Mouse (Mus musculus): Measurements from ENCODE around the gene Fam167b. TPM values are rescaled to one million over a fixed set of nuclear protein-coding genes. Genes with fewer than 3 reads are reported as not detected.

The Fam167b gene
- total and polyA plus RNA-seq, 3 experiments, result 1.1 to 1.2 TPM; not detected in 1

- Histone ChIP-seq H3K4me1 (ENCODE audit: control insufficient read depth in 1 of 2, insufficient read depth in 2 of 2) (peaks cover 28 to 87% of the 10 kb centered on the region in 2 experiments), H3K27ac (ENCODE audit: insufficient read depth, low read depth) (peak overlapping the region; percentile 88), H3K36me3 (replicated peaks in 1 of 2; ENCODE audit: control insufficient read depth in 1 of 2, insufficient read depth in 1 of 2, low read length in 1 of 2) (no peaks in the 10 kb centered on the region), H3K9me3 (replicated peaks; ENCODE audit: low read length) (no peaks in the 10 kb centered on the region), H3K4me2 (ENCODE audit: insufficient read depth, low read depth, poor library complexity, severe bottlenecking) (peak overlapping the region; percentile 52), H3K4me3 (replicated peaks in 1 of 3; ENCODE audit: low read depth in 2 of 3, low read length in 2 of 3, poor library complexity in 1 of 3) (peak overlapping the region in 1 of 3 experiments; percentile 30), H3K79me2 (replicated peaks; ENCODE audit: control insufficient read depth, extremely low read depth, insufficient read depth, poor library complexity, severe bottlenecking) (no peaks in the 10 kb centered on the region), H3K9ac (ENCODE audit: insufficient read depth, low read depth) (peak overlapping the region; percentile 34), H3K27me3 (replicated peaks) (no peaks in the 10 kb centered on the region)
- TF ChIP-seq CHD2 (IDR thresholded peaks at IDR 0.05; ENCODE audit: low read length) (peak; percentile 90), RCOR1 (conservative IDR thresholded peaks at IDR 0.05; ENCODE audit: low read depth, low read length) (no peak), PAX5 (IDR thresholded peaks at IDR 0.05; ENCODE audit: low read length) (no peak), USF1 (IDR thresholded peaks at IDR 0.05; ENCODE audit: low read depth, low read length) (no peak), SIN3A (IDR thresholded peaks at IDR 0.05; ENCODE audit: low read length) (peak; percentile 71; the same call in 1 of the 2 replicates), MAX (IDR thresholded peaks at IDR 0.05; ENCODE audit: low read length) (no peak), RAD21 (IDR thresholded peaks at IDR 0.05; ENCODE audit: low read depth, low read length) (no peak), IRF4 (IDR thresholded peaks at IDR 0.05; ENCODE audit: low read depth, low read length) (peak; percentile 83), KAT2A (IDR thresholded peaks at IDR 0.05; ENCODE audit: insufficient replicate concordance, low read length) (no peak), JUN (IDR thresholded peaks at IDR 0.05; ENCODE audit: insufficient read depth, low read depth, low read length) (peak; percentile 83), MXI1 (IDR thresholded peaks at IDR 0.05; ENCODE audit: low read depth, low read length) (0 out of 2 replicates have a peak, but pooled peaks have one; percentile 66), ZC3H11A (IDR thresholded peaks at IDR 0.05; ENCODE audit: low read depth, low read length) (no peak), ETS1 (conservative IDR thresholded peaks at IDR 0.05; ENCODE audit: low read depth, low read length) (peak; percentile 94), MEF2A (IDR thresholded peaks at IDR 0.05; ENCODE audit: borderline replicate concordance, low read depth, low read length) (peak; percentile 99), ELF1 (IDR thresholded peaks at IDR 0.05; ENCODE audit: low read depth, low read length) (peak; percentile 49; the same call in 1 of the 2 replicates), E2F4 (IDR thresholded peaks at IDR 0.05; ENCODE audit: insufficient replicate concordance, low read depth, low read length) (no peak), GABPA (IDR thresholded peaks at IDR 0.05; ENCODE audit: insufficient replicate concordance, low read depth, low read length) (no peak), USF2 (conservative IDR thresholded peaks at IDR 0.05; ENCODE audit: low read depth, low read length) (no peak; the same call in 1 of the 2 replicates), UBTF (IDR thresholded peaks at IDR 0.05; ENCODE audit: low read depth, low read length) (no peak), POLR2A (IDR thresholded peaks at IDR 0.05; ENCODE audit: low read depth, low read length) (peak; percentile 38; the same call in 1 of the 2 replicates), NELFE (IDR thresholded peaks at IDR 0.05; ENCODE audit: low read depth, low read length) (no peak), MAFK (IDR thresholded peaks at IDR 0.05; ENCODE audit: insufficient replicate concordance, low read length) (no peak), HCFC1 (IDR thresholded peaks at IDR 0.05; ENCODE audit: low read depth, low read length) (peak; percentile 51; the same call in 1 of the 2 replicates), CHD1 (IDR thresholded peaks at IDR 0.05; ENCODE audit: low read depth, low read length) (no peak), POLR2AphosphoS2 (IDR thresholded peaks at IDR 0.05; ENCODE audit: low read depth, low read length) (no peak), SMC3 (IDR thresholded peaks at IDR 0.05; ENCODE audit: low read depth, low read length) (no peak), NRF1 (IDR thresholded peaks at IDR 0.05; ENCODE audit: low read depth, low read length) (no peak), EP300 (IDR thresholded peaks at IDR 0.05; ENCODE audit: low read length) (peak; percentile 82), JUND (conservative IDR thresholded peaks at IDR 0.05; ENCODE audit: low read depth, low read length) (peak; percentile 65; the same call in 1 of the 2 replicates), TBP (conservative IDR thresholded peaks at IDR 0.05; ENCODE audit: low read depth, low read length) (no peak), MAZ (IDR thresholded peaks at IDR 0.05; ENCODE audit: low read depth, low read length) (peak; percentile 88), CTCF (conservative IDR thresholded peaks at IDR 0.05 in 1 of 2, IDR thresholded peaks at IDR 0.05 in 1 of 2; ENCODE audit: low read depth in 2 of 2, low read length in 2 of 2) (no peak), TCF12 (IDR thresholded peaks at IDR 0.05; ENCODE audit: low read depth, low read length) (peak; percentile 85), BHLHE40 (IDR thresholded peaks at IDR 0.05; ENCODE audit: low read depth, low read length) (peak; percentile 79), ZMIZ1 (IDR thresholded peaks at IDR 0.05; ENCODE audit: low read depth, low read length) (no peak), ZKSCAN1 (IDR thresholded peaks at IDR 0.05; ENCODE audit: borderline replicate concordance, low read depth, low read length) (no peak), ZNF384 (IDR thresholded peaks at IDR 0.05; ENCODE audit: low read depth, low read length) (peak; percentile 94), MYC (IDR thresholded peaks at IDR 0.05; ENCODE audit: low read depth, low read length) (0 out of 2 replicates have a peak, but pooled peaks have one; percentile 70)
- peak; percentile 96 for DNase-seq (ENCODE audit: extremely low read depth)
- dilution Hi-C loops (cut with MboI; ENCODE audit: extremely low pct_ligation_motif_present, extremely low pct_unique_long_range_greater_than_20kb, low sequenced_read_pairs), result no loop called here
- in situ Hi-C loops (cut with MboI; ENCODE audit: low pct_ligation_motif_present, low pct_unique_long_range_greater_than_20kb, low sequenced_read_pairs), result no loop called here
Observed at GRCm38 (mm10) chr4:129575171-129575844, 3.0 kb downstream of the Fam167b start.
